Mouse (Mus musculus): Measurements from ENCODE around the gene Ankrd9. TPM values are rescaled to one million over a fixed set of nuclear protein-coding genes. Genes with fewer than 3 reads are reported as not detected.

The Ankrd9 gene
- polyA plus RNA-seq, 1 experiment from 2014 or later: 25.1 TPM

GRCm38 (mm10) chr12:110932820-110933219 lies 46.0 kb downstream of the Ankrd9 start:
- Histone ChIP-seq H3K9ac (ENCODE audit: low read length) (no peak overlapping the region), H3K27ac (replicated peaks) (no peak overlapping the region), H3K36me3 (ENCODE audit: control insufficient read depth, insufficient read depth, low read length) (peaks cover 11% of the 10 kb centered on the region; the same call in 1 of the 2 replicates), H3K4me3 (ENCODE audit: low read depth, low read length) (no peak overlapping the region), H3K4me1 (replicated peaks; ENCODE audit: control insufficient read depth, insufficient read depth) (no peaks in the 10 kb centered on the region), H3K27me3 (ENCODE audit: control insufficient read depth, insufficient read depth, low read length) (no peaks in the 10 kb centered on the region), H3K9me3 (ENCODE audit: control insufficient read depth, low read length) (no peaks in the 10 kb centered on the region), H3K4me2 (replicated peaks; ENCODE audit: low read depth) (no peak overlapping the region)
- WGBS: 77% methylated on average over 5 of the region's 5 CpGs
- no peak for ATAC-seq (ENCODE audit: low FRiP score, low TSS enrichment)
- no peak for DNase-seq (ENCODE audit: low spot score)
- TF ChIP-seq CTCF (IDR thresholded peaks at IDR 0.05; ENCODE audit: low read depth): no peak
- TF ChIP-seq EP300 (optimal IDR thresholded peaks at IDR 0.05): no peak

Other genes with a start within 250 kb of the Ankrd9 start
- 12.8 and 14.0 TPM in 2 replicates for gene Wdr20, start 241.1 kb downstream of the Ankrd9 start, polyA plus RNA-seq (2015; fragmentation: Nextera tagmentation; extraction: Ambion mirVana)
- 0.95 and 0.97 TPM in 2 replicates for gene Mok, start 138.1 kb downstream of the Ankrd9 start, polyA plus RNA-seq (2015; fragmentation: Nextera tagmentation; extraction: Ambion mirVana)
- 2.3 and 2.5 TPM in 2 replicates for gene Zfp839, start 128.8 kb downstream of the Ankrd9 start, polyA plus RNA-seq (2015; fragmentation: Nextera tagmentation; extraction: Ambion mirVana)
- gene Cinp, start 89.9 kb downstream of the Ankrd9 start, polyA plus RNA-seq (2015; fragmentation: Nextera tagmentation; extraction: Ambion mirVana): 42.5 and 43.8 TPM in 2 replicates
- 1.1 and 1.2 TPM in 2 replicates for gene Tecpr2, start 89.8 kb downstream of the Ankrd9 start, polyA plus RNA-seq (2015; fragmentation: Nextera tagmentation; extraction: Ambion mirVana)
- 7.9 and 10.5 TPM in 2 replicates for gene Rcor1, start 60.3 kb upstream of the Ankrd9 start, polyA plus RNA-seq (2015; fragmentation: Nextera tagmentation; extraction: Ambion mirVana)
- 3.2 and 4.4 TPM in 2 replicates for gene Traf3, start 187.3 kb upstream of the Ankrd9 start, polyA plus RNA-seq (2015; fragmentation: Nextera tagmentation; extraction: Ambion mirVana)
- not detected in 2 replicates for gene 4930595D18Rik, start 205.5 kb upstream of the Ankrd9 start, polyA plus RNA-seq (2015; fragmentation: Nextera tagmentation; extraction: Ambion mirVana)

Measured in stomach, postnatal 0 days (tissue).